Mouse (Mus musculus) layer of hippocampus, adult 18-20 months (tissue): ENCODE data around the gene Cdkn2aip. TPM values are rescaled to one million over a fixed set of nuclear protein-coding genes. Genes with fewer than 3 reads are reported as not detected.

Source experiments
- DNase-seq, 2 experiments: peaks; one replicate each; pipeline ENCODE4 v3.0.0; 2022; ENCODE audit warnings: low spot score in 2 of 2
- total RNA-seq, 2 experiments: library from RNA; stranded (reverse); gene quantifications; 2 replicates each; pipeline ENCODE4 v1.2.3; 2021

The Cdkn2aip gene
- total RNA-seq, 2 experiments from 2014 or later: 18.1 to 18.2 TPM

DNA sequence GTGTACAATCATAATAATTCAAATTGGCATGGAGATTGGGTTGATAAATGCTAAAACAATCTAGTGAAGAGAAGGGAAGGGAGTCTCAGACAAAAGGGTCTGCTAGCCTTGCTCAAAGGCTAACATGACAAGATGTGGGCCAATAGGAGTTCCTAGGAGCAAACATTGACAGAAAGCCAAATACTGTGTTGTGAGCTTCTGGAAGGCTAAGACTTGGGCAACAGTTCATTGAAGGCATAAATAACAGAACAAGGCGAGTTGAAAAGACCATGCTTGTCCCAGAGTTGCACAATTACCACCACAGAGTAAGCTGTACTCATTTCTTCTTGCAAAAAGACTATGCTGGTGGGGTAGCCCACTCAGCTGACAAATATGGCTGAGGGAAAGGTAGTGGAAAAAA is 16.0 kb downstream of the Cdkn2aip start:
- DNase-seq: no peak

DNA sequence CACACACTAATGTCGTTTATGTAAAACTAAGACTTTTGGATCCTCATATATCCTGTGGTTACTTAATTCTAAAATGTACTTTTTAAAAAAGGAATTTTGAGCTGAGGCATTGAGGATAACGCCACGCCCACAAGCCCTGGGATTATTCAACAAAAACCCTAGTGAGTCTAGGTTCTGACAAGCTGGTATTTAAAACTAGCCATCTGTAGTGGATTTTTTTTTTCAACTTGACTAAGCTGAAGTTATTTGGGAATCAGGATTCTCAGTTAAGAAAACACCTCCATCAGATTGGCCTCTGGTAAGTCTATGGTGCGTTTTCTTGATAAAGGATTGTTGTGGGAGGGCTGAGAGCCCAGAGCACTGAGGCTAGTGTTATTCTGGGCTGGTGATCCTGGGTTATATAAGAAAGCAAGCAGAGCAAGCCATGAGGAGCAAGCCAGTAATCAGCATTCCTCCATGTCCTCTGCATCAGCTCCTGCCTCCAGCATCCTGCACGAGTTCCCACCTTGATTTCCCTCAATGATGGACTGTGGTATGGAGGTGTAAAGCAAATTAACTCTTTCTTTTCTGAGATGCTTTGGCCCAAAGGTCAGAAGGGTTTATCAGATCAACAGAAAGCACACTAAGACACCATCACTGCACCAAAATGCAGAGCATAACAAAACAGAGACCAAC is 18.2 kb downstream of the Cdkn2aip start:
- peak in 1 of 2 experiments; percentile 60 for DNase-seq

DNA sequence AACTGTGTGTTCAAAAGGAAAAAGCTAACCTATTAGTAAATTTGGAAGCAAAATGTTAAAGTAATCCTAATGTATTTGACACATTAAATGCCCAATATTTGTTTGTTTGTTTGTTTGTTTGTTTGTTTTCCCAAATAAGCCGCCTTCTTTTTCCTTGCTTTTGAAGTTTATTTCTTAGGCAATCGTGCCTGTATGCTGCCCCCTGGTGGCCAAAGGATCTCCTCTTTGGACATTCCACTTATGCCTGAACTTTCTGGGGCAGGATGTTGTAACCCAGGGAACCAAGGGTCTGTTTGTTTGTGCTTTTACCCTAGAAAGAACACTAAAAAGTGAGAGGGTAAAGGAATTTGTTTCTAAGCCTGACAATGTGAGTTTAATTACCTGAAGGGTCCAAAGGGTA is 20.6 kb downstream of the Cdkn2aip start:
- peak in 1 of 2 experiments; percentile 87 for DNase-seq

DNA sequence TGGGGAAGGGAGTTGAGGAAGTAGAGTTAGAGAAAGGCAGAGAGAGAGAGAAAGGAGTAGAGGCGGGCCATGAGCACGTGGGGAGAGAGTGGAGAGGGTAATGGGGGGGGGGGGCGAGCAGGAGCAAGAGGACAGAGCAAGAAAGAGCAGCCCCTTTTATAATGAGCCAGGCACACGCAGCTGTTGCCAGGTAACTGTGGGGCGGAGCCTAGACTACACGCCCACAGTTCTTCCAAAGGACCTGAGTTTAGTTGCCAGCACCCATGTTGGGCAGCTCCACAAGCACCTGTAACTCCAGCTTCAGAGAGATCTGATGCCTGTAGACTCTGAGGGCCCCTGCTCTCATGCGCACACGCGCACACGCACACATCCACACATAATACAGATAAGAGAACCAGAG is 21.9 kb downstream of the Cdkn2aip start:
- DNase-seq: no peak

DNA sequence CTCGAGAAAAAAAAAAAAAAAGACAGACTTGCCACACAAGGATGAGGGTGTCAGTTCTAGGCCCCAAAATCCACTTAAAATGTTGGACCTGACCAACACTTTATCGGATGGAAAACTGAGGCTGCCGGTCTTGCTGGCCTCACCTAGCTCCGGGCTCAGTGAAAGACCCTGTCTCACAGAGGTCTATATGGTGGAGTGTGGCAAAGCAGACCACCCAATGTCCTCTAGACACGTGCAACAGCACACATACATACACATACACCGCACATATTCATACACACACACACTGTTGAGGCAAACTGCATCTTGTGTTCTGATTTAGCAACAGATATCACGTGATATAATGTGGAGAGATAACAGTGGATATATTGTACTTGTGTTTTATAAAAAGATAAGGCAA is 22.4 kb downstream of the Cdkn2aip start:
- DNase-seq: no peak

DNA sequence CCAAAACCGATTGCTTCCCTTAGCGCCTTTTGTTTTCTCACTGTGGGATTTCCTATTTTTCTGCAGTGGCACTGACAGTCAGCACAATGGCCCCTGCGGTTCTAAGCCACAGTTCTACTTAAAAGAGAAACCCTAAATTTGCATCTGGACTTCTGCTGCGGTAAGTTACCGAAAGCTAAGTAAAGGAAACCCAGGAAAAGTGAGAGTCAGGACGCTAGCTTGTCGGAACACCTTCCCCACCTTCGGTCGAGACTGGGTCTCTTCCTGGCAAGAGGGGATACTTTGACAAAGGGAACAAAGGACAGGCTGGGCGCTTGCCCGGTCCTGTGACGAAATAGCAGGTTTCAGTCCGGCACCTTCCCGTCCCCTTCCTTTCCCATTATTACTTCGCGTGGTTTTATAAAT is 23.1 kb downstream of the Cdkn2aip start:
- no peak for DNase-seq

DNA sequence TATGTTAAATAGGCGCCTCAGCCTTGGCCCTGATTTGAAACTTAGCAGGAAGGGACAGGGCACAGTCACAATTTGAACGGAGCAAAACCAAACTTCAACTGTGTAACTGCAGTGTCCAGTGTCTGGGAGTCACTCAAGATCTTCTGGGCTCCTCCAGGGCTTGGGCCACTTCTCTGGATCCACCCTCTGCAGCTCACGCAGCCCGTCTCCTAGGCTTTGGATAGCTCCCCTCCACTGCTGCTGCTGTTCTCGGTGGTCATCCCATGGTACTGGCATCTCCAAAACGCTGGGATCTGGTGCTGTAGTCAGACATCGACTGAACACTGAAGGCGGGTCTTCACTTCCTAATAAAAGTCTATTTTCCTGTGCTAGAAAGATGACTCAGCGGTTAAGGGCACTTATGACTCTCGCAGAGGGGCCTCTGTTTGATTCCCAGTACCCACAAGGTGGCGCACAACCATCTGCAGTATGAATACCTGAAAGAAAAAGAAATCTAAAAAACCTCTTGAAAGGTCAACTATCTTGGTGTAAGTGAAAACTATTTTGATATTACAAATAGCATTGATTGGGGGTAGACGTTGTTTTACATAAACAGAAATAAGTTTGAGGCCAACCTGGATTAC is 23.9 kb downstream of the Cdkn2aip start:
- DNase-seq: no peak

DNA sequence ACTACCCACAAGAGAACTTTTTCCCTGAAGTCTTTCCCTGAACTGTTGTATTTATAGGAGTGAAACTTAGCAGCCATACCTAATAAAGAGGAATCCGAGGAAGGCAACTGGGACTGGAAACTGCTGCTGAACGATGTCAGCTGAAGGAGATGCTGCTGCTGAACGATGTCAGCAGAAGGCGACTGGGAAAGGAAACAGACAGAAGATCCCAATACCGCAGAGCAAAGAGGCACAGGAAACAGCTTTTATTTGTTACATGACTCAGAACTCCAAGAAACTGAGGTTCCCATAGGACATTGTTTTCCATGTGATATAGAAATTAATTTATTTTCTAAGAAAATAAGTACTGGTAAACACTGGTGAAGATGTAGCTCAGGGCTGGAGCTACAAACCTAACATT is 29.3 kb downstream of the Cdkn2aip start:
- no peak for DNase-seq

DNA sequence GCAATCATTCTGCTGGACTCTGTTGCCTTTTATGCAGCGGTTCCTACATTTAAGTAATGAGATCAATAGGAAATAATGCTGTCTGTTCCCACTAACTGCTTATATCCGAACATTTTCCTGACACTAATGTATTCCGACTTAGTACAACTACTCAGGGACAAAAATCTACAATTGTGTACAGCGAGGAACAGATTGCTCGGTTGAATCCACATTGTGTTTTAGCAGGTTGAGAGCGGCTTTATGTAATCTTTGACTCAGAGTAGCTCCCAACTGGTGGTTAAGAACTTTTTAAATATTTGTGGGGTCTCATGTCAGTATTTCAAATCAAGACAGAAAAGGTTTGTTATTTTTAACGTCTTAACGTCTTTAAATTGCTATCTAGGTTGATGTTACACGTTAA is 29.7 kb downstream of the Cdkn2aip start:
- peak in 1 of 2 experiments; percentile 45 for DNase-seq

DNA sequence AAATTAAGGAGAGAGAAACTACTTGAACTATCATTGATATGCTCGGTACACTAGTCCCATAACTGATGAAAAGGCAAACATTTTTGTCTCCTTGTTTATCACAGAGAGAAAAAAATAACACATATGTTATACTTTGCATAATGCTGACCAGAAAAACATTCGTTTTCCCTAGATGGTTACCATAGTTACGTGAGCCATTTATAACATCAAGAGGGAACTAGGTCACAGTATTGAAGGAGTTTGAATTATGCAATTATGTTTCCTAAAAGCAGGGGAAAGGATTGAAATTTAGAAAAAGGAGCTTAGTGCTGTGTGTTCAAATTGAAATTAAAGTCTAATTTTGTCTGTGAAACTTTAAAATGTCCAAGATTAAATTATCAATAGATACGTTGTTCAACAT is 33.4 kb downstream of the Cdkn2aip start:
- DNase-seq: no peak

DNA sequence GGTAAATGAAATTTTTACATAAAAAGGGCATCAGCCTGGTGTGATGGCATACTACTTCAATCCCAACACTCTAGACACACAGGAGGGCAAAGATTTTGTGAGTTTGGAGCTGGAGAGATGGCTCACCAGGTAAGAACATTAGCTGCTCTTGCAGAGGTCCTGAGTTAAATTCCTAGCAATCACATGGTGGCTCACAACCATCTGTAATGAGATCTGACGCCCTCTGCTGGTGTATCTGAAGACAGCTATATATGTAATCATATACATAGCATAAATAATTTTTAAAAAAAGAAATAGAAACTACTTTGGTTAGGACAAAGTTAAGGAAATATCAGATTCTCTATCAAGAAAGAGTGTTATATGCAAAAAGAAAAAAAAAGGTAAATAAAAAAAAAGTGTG is 34.1 kb downstream of the Cdkn2aip start:
- no peak for DNase-seq

DNA sequence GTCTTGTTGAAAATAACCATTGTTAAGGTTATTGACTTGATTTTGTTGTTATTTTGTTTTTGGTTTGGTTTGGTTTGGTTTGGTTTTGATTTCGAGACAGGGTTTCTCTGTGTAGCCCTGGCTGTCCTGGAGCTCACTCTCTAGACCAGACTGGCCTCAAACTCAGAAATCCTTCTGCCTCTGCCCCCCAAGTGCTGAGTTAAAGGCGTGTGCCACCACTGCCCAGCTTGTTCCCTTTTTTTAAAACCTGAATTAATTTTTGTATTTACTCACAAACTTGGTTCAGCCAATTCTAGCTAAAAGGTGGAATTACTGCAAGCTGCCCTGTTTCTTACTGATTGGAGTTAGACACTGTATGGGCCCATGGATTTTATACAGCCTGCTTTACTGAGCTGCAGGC is 37.1 kb downstream of the Cdkn2aip start:
- DNase-seq: no peak

DNA sequence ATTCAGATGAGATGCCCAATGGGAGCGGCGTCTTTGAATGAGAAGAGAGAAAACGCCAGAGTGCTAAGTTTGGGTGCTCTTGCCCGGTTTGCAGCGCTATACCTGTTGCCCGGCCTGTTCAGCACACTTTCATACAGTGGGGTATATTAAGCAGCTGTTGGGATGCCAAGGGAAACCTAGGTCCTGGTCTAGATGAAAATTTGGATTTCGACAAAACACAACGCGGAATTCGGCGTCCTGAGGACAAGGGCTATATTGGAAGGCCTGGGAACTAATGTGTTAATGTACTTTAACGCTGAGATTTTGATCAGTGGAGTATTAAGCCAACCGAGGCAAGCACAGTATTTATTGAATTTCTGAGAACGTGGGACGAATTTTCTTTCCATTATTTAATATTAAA is 37.5 kb downstream of the Cdkn2aip start:
- DNase-seq: no peak

DNA sequence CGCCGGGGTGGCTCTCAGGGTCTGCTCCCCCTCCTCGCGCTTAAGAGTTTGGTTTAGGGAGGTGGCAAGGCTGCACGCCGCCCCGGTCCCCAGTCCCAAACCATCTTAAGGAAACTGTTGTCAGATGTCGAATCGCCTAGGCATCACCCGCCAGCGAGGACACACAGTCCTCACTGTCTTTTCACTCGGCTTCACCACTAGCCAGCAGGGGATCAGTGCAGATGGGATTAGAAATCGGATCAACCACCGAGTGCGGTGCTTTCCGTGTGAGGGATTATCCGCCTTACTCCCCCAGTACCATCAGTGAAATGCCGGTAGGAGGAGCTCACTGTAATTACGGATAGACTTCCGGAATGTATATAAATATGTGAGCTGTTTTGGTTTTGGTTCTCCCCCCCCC is 37.9 kb downstream of the Cdkn2aip start:
- peak in 1 of 2 experiments; percentile 52 for DNase-seq

DNA sequence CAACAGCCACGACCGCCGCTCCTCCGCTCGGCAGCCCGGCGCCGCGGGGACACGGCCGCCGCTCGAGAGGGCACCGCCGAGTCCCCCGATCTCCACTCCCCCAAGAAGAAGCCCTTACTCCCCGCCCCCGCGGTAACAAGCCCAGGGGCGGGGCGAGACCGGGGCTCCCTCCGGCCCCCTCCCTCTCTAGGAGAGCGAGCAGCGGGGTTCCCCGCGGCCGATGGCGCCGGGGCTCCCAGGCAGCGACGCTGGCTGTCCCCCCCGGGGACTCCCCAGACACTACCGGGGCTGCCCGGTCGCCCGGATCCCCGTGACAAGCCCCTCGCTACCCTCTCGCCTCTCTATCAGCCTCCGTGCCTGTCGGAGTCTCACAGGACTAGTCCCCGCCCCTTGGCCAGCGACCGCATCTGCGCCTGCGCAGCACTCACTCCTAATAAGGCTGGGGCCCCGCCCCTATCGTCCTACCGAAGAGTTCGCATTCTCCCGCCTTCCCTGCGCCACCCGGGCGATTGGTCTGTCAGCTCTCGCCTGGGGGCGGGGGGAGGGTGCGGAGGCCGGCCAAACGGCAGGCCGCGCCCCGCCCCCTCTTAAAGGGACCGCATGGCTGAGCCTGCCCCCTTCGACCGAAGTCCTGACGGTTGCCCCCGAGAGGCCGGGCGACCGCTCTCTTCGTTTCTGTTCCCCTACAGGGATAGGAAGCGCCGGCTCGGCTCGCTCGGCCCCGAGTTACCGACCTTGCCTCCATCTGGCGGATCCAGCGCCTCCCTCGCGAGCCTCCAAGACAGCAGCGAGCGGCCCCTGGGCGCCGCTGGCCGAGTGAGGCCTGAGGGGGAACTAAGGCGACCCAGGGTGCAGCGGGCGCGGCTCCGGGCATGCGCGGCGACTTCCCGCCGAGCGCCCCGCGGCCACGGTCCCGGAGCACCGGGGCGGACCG is 38.7 kb downstream of the Cdkn2aip start, which contains the start of gene Ing2:
Gene Ing2 (minus strand): TSS at position 780 of the 934 bp plus-strand sequence.
- DNase-seq: peak; percentile 100

DNA sequence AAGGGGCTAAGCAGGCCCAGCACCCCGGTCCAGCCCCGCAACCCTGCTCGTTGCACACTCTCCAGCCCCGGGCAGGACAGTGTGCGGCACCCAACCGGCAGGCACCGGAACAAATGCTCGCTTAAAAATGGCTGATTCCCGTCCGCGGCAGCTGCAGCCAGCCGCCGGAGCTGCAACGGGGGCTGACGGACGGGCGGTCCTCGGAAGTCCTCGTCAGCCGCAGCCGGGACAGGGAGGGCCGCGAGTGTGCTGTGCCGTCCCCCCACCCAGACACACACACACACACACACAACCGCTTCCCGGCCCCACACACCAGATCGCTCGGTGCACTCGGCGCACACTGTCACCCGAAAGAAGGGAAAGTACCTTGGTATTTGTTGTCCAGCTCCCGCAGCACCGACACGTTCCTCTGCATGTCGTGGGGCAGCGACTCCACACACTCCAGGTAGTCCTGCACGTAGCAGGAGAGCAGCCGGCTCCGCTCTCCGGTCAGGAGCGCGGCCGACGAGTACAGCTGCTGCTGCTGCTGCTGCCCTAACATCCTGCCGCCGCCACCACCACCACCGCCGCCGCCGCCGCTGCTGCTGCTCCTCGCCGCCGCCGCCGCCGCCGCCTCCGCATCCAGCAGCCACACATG is 39.5 kb downstream of the Cdkn2aip start:
- peak in 1 of 2 experiments; percentile 26 for DNase-seq

DNA sequence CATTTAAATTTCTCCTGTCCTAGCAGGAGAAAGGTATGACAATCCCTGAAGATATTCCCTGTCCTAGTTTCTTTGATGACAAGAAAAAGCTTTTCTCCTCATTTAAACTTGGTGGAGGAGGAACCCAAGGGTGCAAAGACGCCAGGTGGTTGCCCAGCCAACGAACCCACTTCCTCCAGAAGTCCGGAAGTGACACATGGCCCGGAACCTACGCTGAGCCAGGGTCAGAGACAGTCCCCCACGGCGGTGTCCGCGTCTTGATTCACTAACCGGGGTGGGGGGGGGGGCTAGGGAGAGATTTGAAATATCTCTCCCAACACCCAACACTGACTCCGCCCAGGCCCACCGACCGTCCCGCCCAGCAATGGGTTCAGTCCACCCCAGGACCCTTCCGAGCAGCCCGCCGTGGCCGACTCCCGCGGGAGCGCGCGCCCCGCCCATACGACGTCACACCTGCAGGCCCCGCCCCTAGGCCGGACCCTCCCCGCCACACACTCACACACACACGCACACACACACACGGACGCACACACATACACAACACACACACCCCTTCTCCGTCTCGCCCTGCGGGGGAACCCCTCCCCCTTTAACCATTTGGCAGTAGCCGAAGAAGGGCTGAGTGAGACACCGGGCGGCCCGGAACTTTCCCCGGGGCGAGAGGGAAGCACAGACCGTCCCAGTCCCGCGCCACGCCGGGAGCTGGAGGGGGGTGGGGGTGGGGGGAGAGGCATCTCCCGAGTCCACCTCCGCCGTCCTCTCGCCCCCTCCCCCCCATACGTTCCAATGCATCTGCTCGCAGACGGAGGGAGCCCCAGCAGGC is 40.2 kb downstream of the Cdkn2aip start:
- peak; percentile 75 to 86 for DNase-seq

DNA sequence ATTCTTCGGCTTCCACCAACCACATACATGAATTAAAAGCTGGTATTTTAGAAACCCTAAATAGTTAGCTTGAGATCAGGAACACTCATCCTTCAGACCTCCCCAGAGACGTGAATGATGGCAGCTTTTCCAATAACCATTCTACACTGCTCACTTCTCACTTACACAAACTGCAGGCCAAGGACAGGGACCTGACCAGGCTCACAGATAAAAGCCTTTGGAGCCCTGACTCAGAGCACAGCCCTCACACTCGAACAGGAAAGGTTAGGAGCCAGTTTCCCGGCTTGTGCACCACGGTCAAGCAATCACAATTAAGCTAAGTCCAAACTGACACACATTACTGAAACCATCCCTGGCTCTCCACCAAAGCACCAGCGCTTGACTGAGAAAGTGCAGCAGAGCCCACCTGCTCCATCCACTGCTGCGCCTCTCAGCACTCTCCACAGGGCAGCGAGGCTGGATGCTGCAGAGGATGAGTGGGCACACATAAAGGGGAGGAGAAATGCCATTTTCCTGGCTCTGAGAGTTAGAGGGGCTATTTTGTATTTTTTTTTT is 49.4 kb downstream of the Cdkn2aip start:
- no peak for DNase-seq

DNA sequence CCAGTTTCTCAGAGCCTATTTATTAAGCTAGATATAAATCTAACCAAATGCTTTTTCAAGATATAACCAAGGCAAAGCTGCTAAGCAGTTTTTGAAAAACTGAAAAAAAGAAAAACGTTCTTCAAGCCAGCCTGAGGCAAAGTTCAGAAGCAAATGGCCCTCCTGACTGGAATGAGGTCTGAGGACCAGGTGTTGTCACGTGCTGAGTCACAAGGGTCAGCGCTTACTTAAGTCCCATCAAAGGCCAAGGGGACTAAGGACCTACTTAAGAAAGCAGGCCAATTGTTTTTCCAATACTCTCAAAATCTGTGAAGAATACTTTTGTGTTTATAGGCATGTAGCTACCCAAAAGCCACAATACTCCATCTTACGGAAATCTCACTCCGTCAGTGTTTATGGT is 50.5 kb downstream of the Cdkn2aip start:
- DNase-seq: no peak

DNA sequence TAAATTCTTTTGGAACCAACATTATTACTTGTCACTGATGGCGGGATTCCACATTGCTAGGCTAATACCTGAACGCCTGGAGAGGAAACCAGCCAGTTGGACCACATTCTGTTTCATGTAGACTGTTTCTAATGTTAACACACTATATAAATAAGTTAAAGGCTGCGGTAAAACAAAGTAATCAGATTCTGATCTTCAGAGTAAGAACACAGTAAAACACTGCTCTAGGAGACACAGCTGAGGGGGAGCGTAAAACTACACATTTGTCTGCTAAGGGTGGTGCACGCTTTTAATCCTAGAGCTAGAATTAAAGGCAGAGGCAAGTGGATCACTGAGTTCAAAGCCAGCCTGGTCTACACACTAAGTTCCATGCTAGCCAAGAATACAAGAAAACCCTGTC is 51.0 kb downstream of the Cdkn2aip start:
- no peak for DNase-seq
